Mouse (Mus musculus): ENCODE data around the gene Rasa3. TPM values are rescaled to one million over a fixed set of nuclear protein-coding genes. Genes with fewer than 3 reads are reported as not detected.

Gene Rasa3
- polyA plus RNA-seq, 1 experiment, result 62.6 TPM

- H3K27ac ChIP-seq (ENCODE audit: insufficient read depth, low read length), result no peak overlapping the region
- TF ChIP-seq CTCF (IDR thresholded peaks at IDR 0.05; ENCODE audit: borderline replicate concordance, insufficient read depth, low read length), result peak; percentile 76; the same call in 1 of the 2 replicates
- TF ChIP-seq POLR2A (IDR thresholded peaks at IDR 0.05; ENCODE audit: low read depth, low read length), result no peak
- H3K4me1 ChIP-seq (ENCODE audit: control insufficient read depth, insufficient read depth, low read length), result no peaks in the 10 kb centered on the region
- H3K4me3 ChIP-seq (ENCODE audit: insufficient read depth, low read length), result no peak overlapping the region
These were observed 126.5 kb downstream of the Rasa3 start for GRCm38 (mm10) chr8:13550718-13551573.

DNA sequence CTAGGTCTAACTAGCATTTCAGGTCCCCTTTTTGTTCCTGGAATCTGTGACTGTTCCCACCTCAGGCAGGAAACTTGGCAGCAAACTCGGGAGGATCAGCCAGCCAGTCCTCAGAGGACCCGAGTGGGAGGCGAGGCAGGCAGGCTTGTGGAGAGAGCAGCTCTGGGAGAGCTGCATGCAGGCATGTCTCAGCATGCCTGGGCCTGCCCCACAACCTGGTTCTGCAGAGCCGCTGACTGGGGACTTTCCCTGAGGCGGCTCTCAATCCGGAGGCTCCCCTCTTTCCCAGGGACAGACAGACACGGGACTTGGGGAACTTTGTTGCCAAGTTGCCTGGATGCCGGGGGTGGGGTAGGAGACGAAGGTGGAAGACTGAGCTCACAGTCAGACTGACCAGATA, 128.6 kb downstream of the Rasa3 start:
- Histone ChIP-seq H3K4me1 (ENCODE audit: control insufficient read depth, insufficient read depth, low read length) (no peaks in the 10 kb centered on the region), H3K27ac (ENCODE audit: insufficient read depth, low read length) (peak overlapping the region; percentile 92), H3K4me3 (ENCODE audit: insufficient read depth, low read length) (no peak overlapping the region)
- TF ChIP-seq CTCF (IDR thresholded peaks at IDR 0.05; ENCODE audit: borderline replicate concordance, insufficient read depth, low read length), result no peak
- TF ChIP-seq POLR2A (IDR thresholded peaks at IDR 0.05; ENCODE audit: low read depth, low read length), result no peak; the same call in 1 of the 2 replicates

DNA sequence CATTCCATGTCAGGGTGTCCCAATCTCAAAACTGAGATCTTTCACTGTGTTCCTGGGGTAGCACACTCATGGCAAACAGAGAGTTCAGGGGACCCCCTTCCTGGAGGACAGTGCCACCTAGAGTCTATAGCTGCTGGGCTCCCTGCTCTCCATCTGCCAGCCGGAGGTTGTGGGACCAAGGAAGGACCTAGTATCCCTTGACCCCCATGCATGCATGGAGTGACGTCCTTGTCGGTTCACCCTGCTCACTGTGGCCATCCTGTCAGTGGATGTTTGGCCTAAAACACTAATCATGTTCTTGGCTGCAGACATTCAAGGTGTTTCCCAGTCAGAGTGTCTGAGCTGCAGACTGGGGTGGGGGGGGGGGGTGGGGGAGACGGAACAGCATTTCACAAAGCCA, 129.2 kb downstream of the Rasa3 start:
- Histone ChIP-seq H3K27ac (ENCODE audit: insufficient read depth, low read length) (peak overlapping the region; percentile 92), H3K4me3 (ENCODE audit: insufficient read depth, low read length) (no peak overlapping the region), H3K4me1 (ENCODE audit: control insufficient read depth, insufficient read depth, low read length) (no peaks in the 10 kb centered on the region)
- TF ChIP-seq CTCF (IDR thresholded peaks at IDR 0.05; ENCODE audit: borderline replicate concordance, insufficient read depth, low read length) (peak; percentile 34; the same call in 1 of the 2 replicates), POLR2A (IDR thresholded peaks at IDR 0.05; ENCODE audit: low read depth, low read length) (no peak)

DNA sequence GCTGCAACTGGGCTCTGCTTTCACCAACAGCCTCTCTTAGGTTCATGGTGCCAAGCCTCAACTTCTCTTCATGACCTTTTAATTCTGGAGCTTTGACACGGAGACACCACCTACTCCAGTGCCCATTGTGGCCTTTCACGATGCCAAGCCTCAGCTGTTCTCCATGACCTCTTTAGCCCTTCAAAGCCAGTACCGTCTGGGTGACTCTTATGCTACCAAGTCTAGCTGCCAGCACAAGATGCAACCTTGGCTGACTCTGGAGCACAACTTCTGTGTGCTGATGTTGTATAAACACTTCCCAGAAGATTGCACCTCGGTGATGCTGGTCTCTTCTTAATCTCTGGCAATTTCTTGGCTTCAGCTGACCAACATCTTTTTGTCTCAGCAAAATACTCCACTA, 131.0 kb downstream of the Rasa3 start:
- TF ChIP-seq CTCF (IDR thresholded peaks at IDR 0.05; ENCODE audit: borderline replicate concordance, insufficient read depth, low read length), result no peak
- no peak for TF ChIP-seq POLR2A (IDR thresholded peaks at IDR 0.05; ENCODE audit: low read depth, low read length)
- Histone ChIP-seq H3K27ac (ENCODE audit: insufficient read depth, low read length) (no peak overlapping the region), H3K4me1 (ENCODE audit: control insufficient read depth, insufficient read depth, low read length) (no peaks in the 10 kb centered on the region), H3K4me3 (ENCODE audit: insufficient read depth, low read length) (no peak overlapping the region)

DNA sequence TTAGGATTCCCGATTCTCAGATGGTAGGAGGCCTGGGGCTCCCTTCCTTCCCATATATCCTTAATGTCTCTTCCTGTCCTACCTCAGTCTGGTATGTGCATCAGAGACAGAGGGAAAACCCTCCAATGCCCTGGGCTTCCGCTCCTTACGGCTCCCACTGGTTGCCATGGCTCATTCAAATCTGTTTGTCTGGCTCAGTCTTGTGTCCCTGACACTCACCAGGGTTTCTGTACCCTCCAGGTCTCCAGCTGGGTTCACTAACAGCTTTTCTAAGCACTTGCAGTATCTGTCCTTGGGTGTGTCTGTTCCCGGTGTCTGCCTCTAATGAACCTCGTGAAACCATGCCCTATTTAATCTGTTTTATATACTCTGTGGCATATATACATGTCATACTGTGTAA, 135.9 kb downstream of the Rasa3 start:
- no peak overlapping the region for H3K4me3 ChIP-seq (ENCODE audit: insufficient read depth, low read length)
- TF ChIP-seq POLR2A (IDR thresholded peaks at IDR 0.05; ENCODE audit: low read depth, low read length) (no peak), CTCF (IDR thresholded peaks at IDR 0.05; ENCODE audit: borderline replicate concordance, insufficient read depth, low read length) (no peak)
- H3K4me1 ChIP-seq (ENCODE audit: control insufficient read depth, insufficient read depth, low read length), result no peaks in the 10 kb centered on the region
- no peak overlapping the region for H3K27ac ChIP-seq (ENCODE audit: insufficient read depth, low read length)

- H3K4me3 ChIP-seq (ENCODE audit: insufficient read depth, low read length), result no peak overlapping the region
- no peak overlapping the region for H3K27ac ChIP-seq (ENCODE audit: insufficient read depth, low read length)
- no peaks in the 10 kb centered on the region for H3K4me1 ChIP-seq (ENCODE audit: control insufficient read depth, insufficient read depth, low read length)
- TF ChIP-seq POLR2A (IDR thresholded peaks at IDR 0.05; ENCODE audit: low read depth, low read length), result no peak
- TF ChIP-seq CTCF (IDR thresholded peaks at IDR 0.05; ENCODE audit: borderline replicate concordance, insufficient read depth, low read length), result no peak
These were observed 137.3 kb downstream of the Rasa3 start for GRCm38 (mm10) chr8:13540122-13540521.

DNA sequence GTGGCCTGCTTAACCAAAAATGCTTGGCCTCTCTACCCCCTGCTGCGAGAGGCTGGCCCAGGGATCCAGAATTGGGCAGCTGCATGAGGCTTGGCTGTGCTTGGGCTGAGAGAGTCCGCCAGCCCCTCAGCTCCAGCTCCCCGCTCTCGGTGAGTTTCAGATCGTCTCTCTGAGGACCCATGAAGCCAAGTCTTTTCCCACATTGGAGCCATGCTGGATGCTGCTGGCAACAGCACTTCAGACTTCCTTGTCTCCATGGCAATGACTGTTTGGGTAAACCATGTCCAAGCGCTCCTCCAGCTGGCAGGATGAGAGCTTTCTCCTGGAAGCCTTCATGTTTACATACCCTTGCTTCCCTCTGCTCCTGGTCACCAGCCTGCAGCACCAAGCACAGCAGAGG, 138.6 kb downstream of the Rasa3 start:
- Histone ChIP-seq H3K27ac (ENCODE audit: insufficient read depth, low read length) (no peak overlapping the region), H3K4me3 (ENCODE audit: insufficient read depth, low read length) (no peak overlapping the region), H3K4me1 (ENCODE audit: control insufficient read depth, insufficient read depth, low read length) (no peaks in the 10 kb centered on the region)
- no peak for TF ChIP-seq CTCF (IDR thresholded peaks at IDR 0.05; ENCODE audit: borderline replicate concordance, insufficient read depth, low read length)
- TF ChIP-seq POLR2A (IDR thresholded peaks at IDR 0.05; ENCODE audit: low read depth, low read length), result no peak

GRCm38 (mm10) chr8:13537102-13537501, 140.3 kb downstream of the Rasa3 start:
- H3K4me1 ChIP-seq (ENCODE audit: control insufficient read depth, insufficient read depth, low read length), result no peaks in the 10 kb centered on the region
- TF ChIP-seq POLR2A (IDR thresholded peaks at IDR 0.05; ENCODE audit: low read depth, low read length) (no peak), CTCF (IDR thresholded peaks at IDR 0.05; ENCODE audit: borderline replicate concordance, insufficient read depth, low read length) (no peak)

GRCm38 (mm10) chr8:13533123-13533522, 144.3 kb downstream of the Rasa3 start:
- TF ChIP-seq CTCF (IDR thresholded peaks at IDR 0.05; ENCODE audit: borderline replicate concordance, insufficient read depth, low read length) (no peak), POLR2A (IDR thresholded peaks at IDR 0.05; ENCODE audit: low read depth, low read length) (no peak)
- Histone ChIP-seq H3K27ac (ENCODE audit: insufficient read depth, low read length) (no peak overlapping the region), H3K4me1 (ENCODE audit: control insufficient read depth, insufficient read depth, low read length) (peaks cover 17% of the 10 kb centered on the region)

More at GRCm38 (mm10) chr8:13537102-13537501, 140.3 kb downstream of the Rasa3 start:
- H3K27ac ChIP-seq (ENCODE audit: insufficient read depth, low read length), result no peak overlapping the region
- H3K4me3 ChIP-seq (ENCODE audit: insufficient read depth, low read length), result no peak overlapping the region

GRCm38 (mm10) chr8:13531602-13532171, 145.7 kb downstream of the Rasa3 start:
- no peak for TF ChIP-seq CTCF (IDR thresholded peaks at IDR 0.05; ENCODE audit: borderline replicate concordance, insufficient read depth, low read length)
- TF ChIP-seq POLR2A (IDR thresholded peaks at IDR 0.05; ENCODE audit: low read depth, low read length), result no peak
- peak overlapping the region; percentile 17; the same call in 1 of the 2 replicates for H3K27ac ChIP-seq (ENCODE audit: insufficient read depth, low read length)
- no peak overlapping the region for H3K4me3 ChIP-seq (ENCODE audit: insufficient read depth, low read length)
- peaks cover 17% of the 10 kb centered on the region for H3K4me1 ChIP-seq (ENCODE audit: control insufficient read depth, insufficient read depth, low read length)

More at GRCm38 (mm10) chr8:13533123-13533522, 144.3 kb downstream of the Rasa3 start:
- no peak overlapping the region for H3K4me3 ChIP-seq (ENCODE audit: insufficient read depth, low read length)

All from embryonic fibroblast, embryonic 13.5 days (primary cell).